Mouse (Mus musculus) limb, embryonic 12.5 days (tissue): Measurements from ENCODE around the gene Cstf2. TPM values are rescaled to one million over a fixed set of nuclear protein-coding genes. Genes with fewer than 3 reads are reported as not detected.

Experiments used
- ATAC-seq: fragments of 200-750 bp; cut with Nextera tagmentation; 2 replicates; pipeline ENCODE4 v1.8.0; 2017; ENCODE audit warnings: low read depth, moderate TSS enrichment; ENCODE audit not compliant: insufficient number of reproducible peaks, insufficient read depth, low FRiP score, low TSS enrichment
- H3K27ac ChIP-seq: fragments of 300-500 bp; sonication (generic); 2 replicates; pipeline ENCODE4 v1.5.1; 2016; ENCODE audit warnings: mild to moderate bottlenecking, moderate library complexity
- H3K27me3 ChIP-seq: fragments of 300-500 bp; sonication (generic); 2 replicates; pipeline ENCODE4 v1.6.1; 2016; ENCODE audit warnings: mild to moderate bottlenecking, moderate library complexity
- H3K36me3 ChIP-seq: fragments of 300-500 bp; sonication (generic); 2 replicates; pipeline ENCODE4 v1.6.1; 2016; ENCODE audit warnings: mild to moderate bottlenecking, moderate library complexity
- H3K4me1 ChIP-seq: fragments of 300-500 bp; sonication (generic); replicated peaks from 2 replicates; pipeline ENCODE4 v1.6.1; 2016
- H3K4me2 ChIP-seq: fragments of 300-500 bp; sonication (generic); 2 replicates; pipeline ENCODE4 v1.6.1; 2016; ENCODE audit warnings: mild to moderate bottlenecking, moderate library complexity
- H3K4me3 ChIP-seq: fragments of 300-500 bp; sonication (generic); replicated peaks from 2 replicates; pipeline ENCODE4 v1.5.1; 2016; ENCODE audit warnings: mild to moderate bottlenecking
- H3K9ac ChIP-seq: fragments of 300-500 bp; sonication (generic); replicated peaks from 2 replicates; pipeline ENCODE4 v1.6.1; 2016; ENCODE audit warnings: mild to moderate bottlenecking, moderate library complexity
- H3K9me3 ChIP-seq: fragments of 300-500 bp; sonication (generic); 2 replicates; pipeline ENCODE4 v1.6.1; 2016; ENCODE audit warnings: mild to moderate bottlenecking, moderate library complexity
- WGBS: fragments of 180-500 bp; shearing (Covaris S2); methylation state at CpG from one replicate; pipeline ENCODE4 v1.1.7; 2016; 5-methylcytosine and 5-hydroxymethylcytosine counted together
- microRNA-seq: library from miRNA; unstranded; fragments of <30 nt; microRNA quantifications from one replicate; pipeline ENCODE4, GENCODE M21; 2017
- polyA plus RNA-seq: library from polyadenylated mRNA; unstranded; fragments of >200 nt; fragmentation: Nextera tagmentation; extraction: Ambion mirVana; gene quantifications from 2 replicates; pipeline ENCODE4 v1.2.1, GENCODE M21; 2016

The Cstf2 gene
- polyA plus RNA-seq, 1 experiment from 2014 or later = 51.8 TPM

DNA sequence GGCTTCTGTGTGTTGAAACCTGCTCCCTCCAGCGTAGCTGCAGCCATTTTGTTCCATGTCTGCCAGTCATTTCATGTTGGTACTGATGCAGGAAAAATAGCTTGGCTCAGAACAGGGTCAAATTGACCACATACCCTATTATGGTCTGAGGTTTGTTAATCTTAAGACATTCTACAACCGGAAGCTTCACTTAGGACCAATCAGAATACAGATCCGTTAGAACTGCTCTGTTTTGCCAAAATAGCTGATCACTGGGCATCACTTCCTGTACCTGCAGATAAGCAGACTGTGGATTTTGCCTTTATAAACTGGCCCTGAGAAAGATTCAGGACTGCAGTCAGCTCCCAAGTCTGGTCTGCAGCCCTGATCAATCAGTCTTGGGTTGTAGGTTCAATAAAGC lies 69.6 kb downstream of the Cstf2 start:
- no peak overlapping the region for H3K9ac ChIP-seq
- no peaks in the 10 kb centered on the region for H3K4me1 ChIP-seq
- no peaks in the 10 kb centered on the region for H3K9me3 ChIP-seq
- no peak overlapping the region for H3K4me2 ChIP-seq
- ATAC-seq = no peak
- WGBS = 82% methylated on average over 3 of the region's 3 CpGs
- no peak overlapping the region for H3K4me3 ChIP-seq
- H3K36me3 ChIP-seq = no peaks in the 10 kb centered on the region
- peaks cover 28% of the 10 kb centered on the region for H3K27me3 ChIP-seq
- no peak overlapping the region for H3K27ac ChIP-seq

DNA sequence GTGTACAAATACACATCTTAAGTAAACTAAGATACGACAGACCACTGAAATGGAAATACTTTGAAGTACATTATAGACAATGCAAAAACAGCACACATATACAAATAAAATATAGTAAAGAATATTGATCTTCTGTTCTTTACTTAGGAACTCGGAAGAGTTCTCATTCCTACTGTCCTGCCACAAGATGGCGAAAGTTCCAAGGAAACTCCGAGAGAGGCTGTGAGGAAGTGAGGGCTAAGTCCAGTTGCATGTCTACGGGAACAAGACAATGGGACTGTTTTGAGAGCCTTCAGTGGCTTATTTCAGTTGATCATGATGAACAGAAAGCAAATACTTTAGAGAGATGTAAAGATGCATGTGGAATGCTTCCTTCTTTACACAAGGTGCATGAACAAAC lies 73.3 kb downstream of the Cstf2 start:
- H3K9me3 ChIP-seq = no peaks in the 10 kb centered on the region
- H3K4me1 ChIP-seq = no peaks in the 10 kb centered on the region
- H3K27me3 ChIP-seq = peaks cover 20% of the 10 kb centered on the region
- no peak overlapping the region for H3K9ac ChIP-seq
- H3K36me3 ChIP-seq = no peaks in the 10 kb centered on the region
- no peak overlapping the region for H3K4me3 ChIP-seq
- WGBS = 43% methylated on average over 5 of the region's 5 CpGs
- H3K27ac ChIP-seq = no peak overlapping the region
- no peak for ATAC-seq
- H3K4me2 ChIP-seq = no peak overlapping the region

DNA sequence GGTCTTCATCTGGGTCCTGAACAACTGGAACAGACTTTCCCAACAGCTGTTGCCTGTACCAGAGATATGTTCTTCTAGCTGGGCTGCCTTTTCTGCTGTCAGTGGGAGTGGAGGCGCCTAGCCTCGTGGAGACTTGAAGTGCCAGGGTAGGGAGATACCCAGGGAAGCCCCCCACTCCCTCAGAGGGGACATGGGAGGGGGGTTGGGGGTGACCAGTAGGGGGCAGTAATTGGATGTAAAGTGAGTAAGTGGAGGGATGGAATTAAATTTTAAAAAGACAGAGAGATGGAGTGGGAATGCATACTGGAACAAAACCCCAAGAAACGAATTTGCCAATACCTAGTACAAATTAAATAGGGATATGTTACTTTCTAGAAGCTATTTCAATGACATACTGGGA lies 74.8 kb downstream of the Cstf2 start:
- Histone ChIP-seq H3K27ac (no peak overlapping the region), H3K27me3 (peaks cover 13% of the 10 kb centered on the region), H3K4me2 (no peak overlapping the region), H3K9ac (no peak overlapping the region), H3K36me3 (no peaks in the 10 kb centered on the region), H3K4me1 (no peaks in the 10 kb centered on the region), H3K9me3 (no peaks in the 10 kb centered on the region), H3K4me3 (no peak overlapping the region)
- ATAC-seq = no peak
- WGBS = 56% methylated on average over 3 of the region's 3 CpGs

Small RNA genes lying within 50 kb of the gene (microRNA-seq; reads per million reads assigned to microRNA genes)
- not detected for gene Mir3112

Other genes starting within 250 kb of the Cstf2 start
- 1.8 and 2.0 TPM in 2 replicates for gene Tnmd, start 208.2 kb upstream of the Cstf2 start, polyA plus RNA-seq
- gene Tspan6, start 160.8 kb upstream of the Cstf2 start, polyA plus RNA-seq = 172 and 176 TPM in 2 replicates
- 0.97 and 1.1 TPM in 2 replicates for gene Srpx2, start 150.8 kb upstream of the Cstf2 start, polyA plus RNA-seq
- gene Sytl4, start 77.4 kb upstream of the Cstf2 start, polyA plus RNA-seq = 2.4 TPM in 2 replicates
- 0.09 and 0.11 TPM in 2 replicates for gene Xkrx, start 102.9 kb downstream of the Cstf2 start, polyA plus RNA-seq
- not detected in 2 replicates for gene Arl13a, start 128.3 kb downstream of the Cstf2 start, polyA plus RNA-seq
- not detected in 2 replicates for gene Nox1, start 162.8 kb downstream of the Cstf2 start, polyA plus RNA-seq
- gene Trmt2b, start 217.8 kb downstream of the Cstf2 start, polyA plus RNA-seq = 10.5 and 11.2 TPM in 2 replicates
- gene Tmem35a, start 236.0 kb downstream of the Cstf2 start, polyA plus RNA-seq = 10.6 and 10.8 TPM in 2 replicates
- 29.7 and 33.5 TPM in 2 replicates for gene Cenpi, start 248.9 kb downstream of the Cstf2 start, polyA plus RNA-seq